Mouse (Mus musculus): ENCODE measurements around the gene Fgfr2. TPM values are rescaled to one million over a fixed set of nuclear protein-coding genes. Genes with fewer than 3 reads are reported as not detected.

Fgfr2 gene
- polyA plus RNA-seq, 1 experiment = 14.8 TPM

GRCm38 (mm10) chr7:132715259-132715658 is 407.9 kb downstream of the Fgfr2 start:
- 95% methylated on average over 4 of the region's 4 CpGs for WGBS
- Histone ChIP-seq H3K36me3 (ENCODE audit: control insufficient read depth, insufficient read depth, low read length) (no peaks in the 10 kb centered on the region), H3K4me3 (ENCODE audit: insufficient read depth, low read depth, low read length) (no peak overlapping the region), H3K4me1 (ENCODE audit: control insufficient read depth, insufficient read depth, low read length) (peaks cover 14% of the 10 kb centered on the region), H3K27me3 (replicated peaks; ENCODE audit: control insufficient read depth, insufficient read depth, low read length) (no peaks in the 10 kb centered on the region), H3K27ac (ENCODE audit: insufficient read depth, low read depth, low read length) (no peak overlapping the region)
- no peak for DNase-seq
- no peak for TF ChIP-seq CTCF (conservative IDR thresholded peaks at IDR 0.05; ENCODE audit: insufficient read depth, insufficient read length, low read depth, low read length)
- TF ChIP-seq POLR2A (IDR thresholded peaks at IDR 0.05; ENCODE audit: low read depth, low read length) = no peak

GRCm38 (mm10) chr7:132714236-132714923 is 408.8 kb downstream of the Fgfr2 start:
- peak overlapping the region; percentile 85 for H3K27ac ChIP-seq (ENCODE audit: insufficient read depth, low read depth, low read length)
- TF ChIP-seq POLR2A (IDR thresholded peaks at IDR 0.05; ENCODE audit: low read depth, low read length) = no peak
- no peak for TF ChIP-seq CTCF (conservative IDR thresholded peaks at IDR 0.05; ENCODE audit: insufficient read depth, insufficient read length, low read depth, low read length)

GRCm38 (mm10) chr7:132713483-132714126 is 409.5 kb downstream of the Fgfr2 start:
- no peak overlapping the region for H3K4me3 ChIP-seq (ENCODE audit: insufficient read depth, low read depth, low read length)
- no peaks in the 10 kb centered on the region for H3K27me3 ChIP-seq (replicated peaks; ENCODE audit: control insufficient read depth, insufficient read depth, low read length)
- peaks cover 14% of the 10 kb centered on the region for H3K4me1 ChIP-seq (ENCODE audit: control insufficient read depth, insufficient read depth, low read length)
- peak; percentile 85 for DNase-seq
- 47% methylated on average over 8 of the region's 8 CpGs for WGBS
- peak overlapping the region; percentile 85 for H3K27ac ChIP-seq (ENCODE audit: insufficient read depth, low read depth, low read length)
- no peaks in the 10 kb centered on the region for H3K36me3 ChIP-seq (ENCODE audit: control insufficient read depth, insufficient read depth, low read length)
- TF ChIP-seq CTCF (conservative IDR thresholded peaks at IDR 0.05; ENCODE audit: insufficient read depth, insufficient read length, low read depth, low read length) (no peak), POLR2A (IDR thresholded peaks at IDR 0.05; ENCODE audit: low read depth, low read length) (no peak)

More at GRCm38 (mm10) chr7:132714236-132714923, 408.8 kb downstream of the Fgfr2 start:
- H3K4me1 ChIP-seq (ENCODE audit: control insufficient read depth, insufficient read depth, low read length) = peaks cover 14% of the 10 kb centered on the region
- H3K4me3 ChIP-seq (ENCODE audit: insufficient read depth, low read depth, low read length) = no peak overlapping the region
- 22% methylated on average over 6 of the region's 6 CpGs for WGBS
- no peaks in the 10 kb centered on the region for H3K27me3 ChIP-seq (replicated peaks; ENCODE audit: control insufficient read depth, insufficient read depth, low read length)
- H3K36me3 ChIP-seq (ENCODE audit: control insufficient read depth, insufficient read depth, low read length) = no peaks in the 10 kb centered on the region
- peak; percentile 84 for DNase-seq

GRCm38 (mm10) chr7:132712956-132713355 is 410.2 kb downstream of the Fgfr2 start:
- peak overlapping the region; percentile 85 for H3K27ac ChIP-seq (ENCODE audit: insufficient read depth, low read depth, low read length)
- peaks cover 14% of the 10 kb centered on the region for H3K4me1 ChIP-seq (ENCODE audit: control insufficient read depth, insufficient read depth, low read length)
- no peak for DNase-seq
- no peaks in the 10 kb centered on the region for H3K27me3 ChIP-seq (replicated peaks; ENCODE audit: control insufficient read depth, insufficient read depth, low read length)
- H3K4me3 ChIP-seq (ENCODE audit: insufficient read depth, low read depth, low read length) = no peak overlapping the region
- WGBS = 69% methylated on average over 7 of the region's 7 CpGs
- TF ChIP-seq CTCF (conservative IDR thresholded peaks at IDR 0.05; ENCODE audit: insufficient read depth, insufficient read length, low read depth, low read length) = no peak
- H3K36me3 ChIP-seq (ENCODE audit: control insufficient read depth, insufficient read depth, low read length) = no peaks in the 10 kb centered on the region

- WGBS = 44% methylated on average over 16 of the region's 16 CpGs
- Histone ChIP-seq H3K27ac (ENCODE audit: insufficient read depth, low read depth, low read length) (peak overlapping the region; percentile 18), H3K4me3 (ENCODE audit: insufficient read depth, low read depth, low read length) (no peak overlapping the region), H3K4me1 (ENCODE audit: control insufficient read depth, insufficient read depth, low read length) (peaks cover 14% of the 10 kb centered on the region), H3K27me3 (replicated peaks; ENCODE audit: control insufficient read depth, insufficient read depth, low read length) (no peaks in the 10 kb centered on the region), H3K36me3 (ENCODE audit: control insufficient read depth, insufficient read depth, low read length) (no peaks in the 10 kb centered on the region)
- TF ChIP-seq CTCF (conservative IDR thresholded peaks at IDR 0.05; ENCODE audit: insufficient read depth, insufficient read length, low read depth, low read length) (no peak), POLR2A (IDR thresholded peaks at IDR 0.05; ENCODE audit: low read depth, low read length) (no peak)
- DNase-seq = peak; percentile 39
Measured at GRCm38 (mm10) chr7:132712044-132712708, 411.0 kb downstream of the Fgfr2 start.

- Histone ChIP-seq H3K4me3 (ENCODE audit: insufficient read depth, low read depth, low read length) (no peak overlapping the region), H3K27ac (ENCODE audit: insufficient read depth, low read depth, low read length) (peak overlapping the region; percentile 18; the same call in 1 of the 2 replicates), H3K4me1 (ENCODE audit: control insufficient read depth, insufficient read depth, low read length) (peaks cover 14% of the 10 kb centered on the region), H3K27me3 (replicated peaks; ENCODE audit: control insufficient read depth, insufficient read depth, low read length) (no peaks in the 10 kb centered on the region), H3K36me3 (ENCODE audit: control insufficient read depth, insufficient read depth, low read length) (no peaks in the 10 kb centered on the region)
- DNase-seq = no peak
- 67% methylated on average over 9 of the region's 9 CpGs for WGBS
- no peak for TF ChIP-seq CTCF (conservative IDR thresholded peaks at IDR 0.05; ENCODE audit: insufficient read depth, insufficient read length, low read depth, low read length)
- no peak for TF ChIP-seq POLR2A (IDR thresholded peaks at IDR 0.05; ENCODE audit: low read depth, low read length)
Measured at GRCm38 (mm10) chr7:132711579-132711978, 411.6 kb downstream of the Fgfr2 start.

- H3K36me3 ChIP-seq (ENCODE audit: control insufficient read depth, insufficient read depth, low read length) = no peaks in the 10 kb centered on the region
- H3K27ac ChIP-seq (ENCODE audit: insufficient read depth, low read depth, low read length) = no peak overlapping the region
- WGBS = 71% methylated on average over 7 of the region's 7 CpGs
- peak; percentile 60 for DNase-seq
- TF ChIP-seq POLR2A (IDR thresholded peaks at IDR 0.05; ENCODE audit: low read depth, low read length) = no peak
- peak; percentile 51 for TF ChIP-seq CTCF (conservative IDR thresholded peaks at IDR 0.05; ENCODE audit: insufficient read depth, insufficient read length, low read depth, low read length)
- H3K4me3 ChIP-seq (ENCODE audit: insufficient read depth, low read depth, low read length) = no peak overlapping the region
- peaks cover 8% of the 10 kb centered on the region for H3K4me1 ChIP-seq (ENCODE audit: control insufficient read depth, insufficient read depth, low read length)
- H3K27me3 ChIP-seq (replicated peaks; ENCODE audit: control insufficient read depth, insufficient read depth, low read length) = no peaks in the 10 kb centered on the region
Measured at GRCm38 (mm10) chr7:132705130-132705529, 418.0 kb downstream of the Fgfr2 start.

Data from kidney, adult 2 months (tissue).